Mouse (Mus musculus): ENCODE results near the gene Kctd10. TPM values are rescaled to one million over a fixed set of nuclear protein-coding genes. Genes with fewer than 3 reads are reported as not detected.

Kctd10 gene
- polyA plus RNA-seq, 1 experiment = 64.4 TPM

DNA sequence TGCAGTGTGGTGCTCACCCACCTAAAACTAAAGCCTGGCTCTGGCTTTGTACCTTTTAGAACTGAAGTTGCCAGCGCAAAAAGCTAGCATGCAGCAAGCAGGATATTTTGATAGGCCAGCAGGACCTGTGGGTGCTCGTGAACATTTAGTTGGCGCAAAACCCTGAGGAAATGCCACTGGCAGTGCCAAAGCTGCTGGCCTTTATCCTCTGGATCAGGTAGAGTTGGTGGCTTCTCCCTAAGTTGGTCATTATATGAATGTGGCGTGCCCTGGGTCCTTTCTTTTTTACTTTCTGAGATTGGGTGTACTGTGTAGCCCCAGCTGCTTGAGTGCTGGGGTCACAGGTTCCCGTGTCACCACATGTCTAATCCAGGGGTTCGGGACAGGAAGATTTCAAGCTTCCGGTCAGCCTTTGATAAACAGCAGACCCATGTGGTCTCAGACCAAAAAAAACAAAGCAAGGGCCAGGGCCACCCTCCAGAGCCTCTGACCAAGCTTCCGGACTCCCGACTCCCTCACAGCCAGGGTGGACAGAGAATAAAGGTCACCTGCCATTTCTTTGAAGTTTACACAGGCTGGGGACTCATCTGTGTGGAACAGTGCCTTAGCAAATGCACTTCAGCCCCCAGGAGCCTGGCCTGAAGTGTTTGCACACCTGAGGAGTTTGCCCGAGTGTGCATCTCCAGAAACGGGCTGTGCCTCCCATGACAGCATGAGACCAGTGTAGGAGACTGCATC is 41.4 kb upstream of the Kctd10 start:
- H3K36me3 ChIP-seq (ENCODE audit: control insufficient read depth, insufficient read depth, low read length) = peaks cover 20% of the 10 kb centered on the region
- no peaks in the 10 kb centered on the region for H3K4me1 ChIP-seq (ENCODE audit: control insufficient read depth, insufficient read depth, insufficient read length)
- no peak for DNase-seq (ENCODE audit: low read depth in 1 of 2, low spot score in 2 of 2)
- WGBS = 84% methylated on average over 11 of the region's 11 CpGs
- no peak overlapping the region for H3K27ac ChIP-seq (ENCODE audit: insufficient read depth, low read length)
- no peak for TF ChIP-seq POLR2A (IDR thresholded peaks at IDR 0.05; ENCODE audit: low read depth, low read length)
- no peak for TF ChIP-seq CTCF (IDR thresholded peaks at IDR 0.05; ENCODE audit: extremely low read depth, insufficient read depth, insufficient read length, insufficient replicate concordance)
- H3K4me3 ChIP-seq (ENCODE audit: extremely low read depth, insufficient read depth, insufficient read length) = no peak overlapping the region
- no peaks in the 10 kb centered on the region for H3K27me3 ChIP-seq (ENCODE audit: control insufficient read depth, insufficient read depth, low read length)

DNA sequence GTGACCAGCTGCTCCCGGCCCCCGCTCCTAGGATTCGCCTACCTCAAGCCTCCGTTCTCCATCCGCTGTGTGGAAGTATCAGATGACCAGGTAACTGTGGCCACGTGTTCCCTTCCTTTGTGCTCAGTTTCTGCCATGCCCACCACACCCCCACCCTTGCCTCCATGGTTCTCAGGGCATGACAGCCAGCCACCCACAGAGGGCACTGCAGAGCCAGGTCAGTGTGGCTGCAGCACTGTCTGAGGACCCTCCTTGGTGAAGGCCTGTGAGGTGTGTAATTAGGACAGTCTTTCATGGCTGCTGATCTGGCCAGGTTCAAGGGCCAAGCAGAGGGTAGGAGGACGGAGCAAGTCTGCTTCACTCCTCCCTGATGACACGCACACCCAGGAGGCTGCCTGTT is 38.2 kb upstream of the Kctd10 start:
- H3K4me3 ChIP-seq (ENCODE audit: extremely low read depth, insufficient read depth, insufficient read length) = no peak overlapping the region
- no peaks in the 10 kb centered on the region for H3K4me1 ChIP-seq (ENCODE audit: control insufficient read depth, insufficient read depth, insufficient read length)
- no peak for DNase-seq (ENCODE audit: low read depth in 1 of 2, low spot score in 2 of 2)
- 91% methylated on average over 8 of the region's 8 CpGs for WGBS
- H3K27me3 ChIP-seq (ENCODE audit: control insufficient read depth, insufficient read depth, low read length) = no peaks in the 10 kb centered on the region
- TF ChIP-seq POLR2A (IDR thresholded peaks at IDR 0.05; ENCODE audit: low read depth, low read length) (no peak), CTCF (IDR thresholded peaks at IDR 0.05; ENCODE audit: extremely low read depth, insufficient read depth, insufficient read length, insufficient replicate concordance) (no peak)
- peaks cover 36% of the 10 kb centered on the region for H3K36me3 ChIP-seq (ENCODE audit: control insufficient read depth, insufficient read depth, low read length)
- H3K27ac ChIP-seq (ENCODE audit: insufficient read depth, low read length) = no peak overlapping the region

DNA sequence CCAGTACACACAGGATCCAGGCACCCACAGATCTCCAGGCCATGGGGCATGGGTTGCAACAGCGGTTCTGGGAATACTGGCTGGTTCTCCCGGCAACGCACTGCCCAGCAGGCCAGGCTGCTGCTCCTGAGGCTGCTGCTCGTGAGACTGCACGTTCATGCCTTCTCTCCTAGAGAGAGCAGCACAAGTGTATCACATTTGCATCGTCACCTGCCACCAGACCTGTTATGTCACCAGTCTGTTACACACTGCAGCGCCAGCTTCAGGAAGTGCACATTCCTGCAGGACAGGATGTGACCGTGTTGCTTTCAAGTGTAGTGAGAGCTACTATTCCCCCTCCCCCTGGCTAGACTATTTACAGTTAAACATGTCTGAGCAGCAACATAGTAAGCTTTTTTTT is 36.5 kb upstream of the Kctd10 start:
- WGBS = 65% methylated on average over 8 of the region's 8 CpGs
- Histone ChIP-seq H3K27me3 (ENCODE audit: control insufficient read depth, insufficient read depth, low read length) (no peaks in the 10 kb centered on the region), H3K4me3 (ENCODE audit: extremely low read depth, insufficient read depth, insufficient read length) (no peak overlapping the region), H3K27ac (ENCODE audit: insufficient read depth, low read length) (no peak overlapping the region), H3K36me3 (ENCODE audit: control insufficient read depth, insufficient read depth, low read length) (peaks cover 50% of the 10 kb centered on the region), H3K4me1 (ENCODE audit: control insufficient read depth, insufficient read depth, insufficient read length) (no peaks in the 10 kb centered on the region)
- DNase-seq (ENCODE audit: low read depth in 1 of 2, low spot score in 2 of 2) = no peak
- TF ChIP-seq CTCF (IDR thresholded peaks at IDR 0.05; ENCODE audit: extremely low read depth, insufficient read depth, insufficient read length, insufficient replicate concordance) (no peak), POLR2A (IDR thresholded peaks at IDR 0.05; ENCODE audit: low read depth, low read length) (no peak)

DNA sequence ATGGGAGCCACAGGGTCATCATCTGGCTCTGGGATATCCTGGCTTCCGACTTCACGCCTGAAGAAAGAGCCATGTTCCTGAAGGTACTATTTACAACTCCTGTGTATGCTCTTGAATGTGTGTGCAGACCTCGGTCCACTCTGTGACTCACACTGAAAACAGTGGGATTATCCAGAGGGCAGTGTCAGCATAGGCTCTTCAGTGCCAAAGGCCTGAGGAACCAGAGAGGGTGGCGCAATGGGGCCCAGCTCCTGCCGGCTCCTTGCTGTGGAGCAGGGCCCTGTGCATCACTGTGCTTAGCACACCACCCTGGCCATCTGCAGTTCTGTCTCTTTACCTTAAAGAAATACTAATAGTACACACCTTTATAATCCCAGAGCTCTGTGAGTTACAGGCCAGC is 35.3 kb upstream of the Kctd10 start:
- no peaks in the 10 kb centered on the region for H3K4me1 ChIP-seq (ENCODE audit: control insufficient read depth, insufficient read depth, insufficient read length)
- no peak for TF ChIP-seq CTCF (IDR thresholded peaks at IDR 0.05; ENCODE audit: extremely low read depth, insufficient read depth, insufficient read length, insufficient replicate concordance)
- DNase-seq (ENCODE audit: low read depth in 1 of 2, low spot score in 2 of 2) = no peak
- H3K4me3 ChIP-seq (ENCODE audit: extremely low read depth, insufficient read depth, insufficient read length) = no peak overlapping the region
- peaks cover 62% of the 10 kb centered on the region for H3K36me3 ChIP-seq (ENCODE audit: control insufficient read depth, insufficient read depth, low read length)
- no peaks in the 10 kb centered on the region for H3K27me3 ChIP-seq (ENCODE audit: control insufficient read depth, insufficient read depth, low read length)
- H3K27ac ChIP-seq (ENCODE audit: insufficient read depth, low read length) = no peak overlapping the region
- WGBS = 94% methylated on average over 5 of the region's 5 CpGs

DNA sequence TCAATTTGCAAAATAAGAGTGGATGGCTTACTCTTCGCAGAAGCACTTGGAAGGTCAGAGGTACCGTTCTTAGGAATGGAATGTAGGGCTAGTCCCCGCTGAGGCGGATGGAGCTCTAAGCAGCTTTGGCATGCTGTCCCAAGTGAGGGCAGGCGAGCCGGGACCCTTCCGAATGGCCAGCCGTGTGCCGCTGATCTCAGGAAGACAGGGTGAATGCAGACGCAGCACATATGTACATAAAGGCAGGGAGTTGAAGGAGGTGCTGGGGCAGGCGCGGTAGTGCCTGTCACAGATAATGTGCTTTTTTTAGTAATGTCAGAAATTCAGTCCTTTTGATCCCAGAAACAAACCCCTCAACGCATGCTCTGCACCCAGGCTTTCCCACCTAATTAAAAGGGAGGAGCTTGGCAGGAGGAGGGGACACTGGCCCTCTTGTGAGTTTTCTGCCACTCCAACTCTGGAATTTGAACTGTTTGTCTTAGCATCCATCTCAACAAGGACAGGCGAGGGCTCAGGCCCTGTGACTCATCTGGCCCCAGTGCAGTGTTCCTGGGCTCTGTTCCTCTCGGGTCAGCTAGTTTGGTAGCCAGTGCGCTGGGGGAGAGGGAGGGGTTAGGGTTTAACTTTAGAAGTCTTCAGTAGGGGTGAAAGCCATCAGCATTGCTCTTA is 32.9 kb upstream of the Kctd10 start:
- H3K27me3 ChIP-seq (ENCODE audit: control insufficient read depth, insufficient read depth, low read length) = no peaks in the 10 kb centered on the region
- no peak for DNase-seq (ENCODE audit: low read depth in 1 of 2, low spot score in 2 of 2)
- no peaks in the 10 kb centered on the region for H3K4me1 ChIP-seq (ENCODE audit: control insufficient read depth, insufficient read depth, insufficient read length)
- H3K4me3 ChIP-seq (ENCODE audit: extremely low read depth, insufficient read depth, insufficient read length) = no peak overlapping the region
- 91% methylated on average over 16 of the region's 16 CpGs for WGBS
- no peak for TF ChIP-seq POLR2A (IDR thresholded peaks at IDR 0.05; ENCODE audit: low read depth, low read length)
- TF ChIP-seq CTCF (IDR thresholded peaks at IDR 0.05; ENCODE audit: extremely low read depth, insufficient read depth, insufficient read length, insufficient replicate concordance) = no peak
- peaks cover 65% of the 10 kb centered on the region for H3K36me3 ChIP-seq (ENCODE audit: control insufficient read depth, insufficient read depth, low read length)
- no peak overlapping the region for H3K27ac ChIP-seq (ENCODE audit: insufficient read depth, low read length)

DNA sequence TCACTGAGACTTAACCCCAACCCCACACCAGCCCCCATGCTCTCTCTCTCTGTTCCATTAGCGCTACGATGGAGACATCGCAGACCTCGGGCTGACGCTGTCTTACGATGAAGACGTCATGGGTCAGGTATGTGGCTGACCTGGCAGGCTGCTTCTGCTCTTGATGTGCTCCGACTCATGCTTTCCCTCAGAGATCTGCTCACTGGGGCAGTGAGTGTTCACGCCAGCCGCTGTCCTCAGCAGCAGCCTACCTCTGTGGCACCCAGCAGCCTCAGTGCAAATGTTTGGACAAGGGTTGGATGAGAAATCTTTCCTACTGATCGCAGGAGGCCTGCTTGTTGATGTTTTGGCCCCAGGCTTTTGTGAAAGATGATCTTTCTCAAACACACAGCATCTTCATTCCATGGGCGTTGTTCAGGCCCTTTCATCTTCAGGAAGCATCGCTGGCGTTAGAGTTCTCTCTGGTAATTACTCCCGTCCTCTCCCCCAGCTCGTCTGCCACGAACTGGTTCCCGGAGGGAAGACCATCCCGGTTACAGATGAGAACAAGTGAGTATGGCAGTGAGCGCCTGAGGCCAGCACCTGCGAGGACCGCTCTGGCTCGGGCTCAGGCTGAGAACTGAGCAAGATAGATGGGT is 32.2 kb upstream of the Kctd10 start:
- H3K36me3 ChIP-seq (ENCODE audit: control insufficient read depth, insufficient read depth, low read length) = peaks cover 71% of the 10 kb centered on the region
- DNase-seq (ENCODE audit: low read depth in 1 of 2, low spot score in 2 of 2) = no peak
- H3K27me3 ChIP-seq (ENCODE audit: control insufficient read depth, insufficient read depth, low read length) = no peaks in the 10 kb centered on the region
- H3K4me1 ChIP-seq (ENCODE audit: control insufficient read depth, insufficient read depth, insufficient read length) = no peaks in the 10 kb centered on the region
- 94% methylated on average over 23 of the region's 23 CpGs for WGBS
- H3K27ac ChIP-seq (ENCODE audit: insufficient read depth, low read length) = no peak overlapping the region
- TF ChIP-seq POLR2A (IDR thresholded peaks at IDR 0.05; ENCODE audit: low read depth, low read length) (no peak), CTCF (IDR thresholded peaks at IDR 0.05; ENCODE audit: extremely low read depth, insufficient read depth, insufficient read length, insufficient replicate concordance) (no peak)
- no peak overlapping the region for H3K4me3 ChIP-seq (ENCODE audit: extremely low read depth, insufficient read depth, insufficient read length)
